Comparison of ENCODE assay signal across 8 mouse cellular contexts in genomic region chr2:28532938-28533771, GRCm38 (mm10). TPM values are rescaled to one million over a fixed set of nuclear protein-coding genes. Genes with fewer than 3 reads are reported as not detected.
DNase-seq lines count a peak whose midpoint lies in the region; ATAC-seq lines count a peak whose summit lies in the region.

No protein-coding gene starts in this region.

- peak overlapping the region; percentile 84 for H3K4me2 ChIP-seq in hindbrain, embryonic 14.5 days (replicated peaks)

- H3K36me3 ChIP-seq in hindbrain, embryonic 14.5 days (replicated peaks; ENCODE audit: control insufficient read depth, insufficient read depth), result no peaks in the 10 kb centered on the region

- peak; percentile 91 for DNase-seq in R1 (ENCODE audit: low read depth, low spot score)
- DNase-seq in cerebellum, postnatal 14 days, result peak; percentile 87 to 88
- peak; percentile 58 to 79 for DNase-seq in frontal cortex, postnatal 25 days (ENCODE audit: low spot score in 2 of 2)
- DNase-seq in hindbrain, embryonic 14.5 days (ENCODE audit: low spot score), result peak; percentile 82
- DNase-seq in left cerebral cortex, adult 11 months (ENCODE audit: low spot score), result peak; percentile 88
- peak; percentile 93 to 94 for DNase-seq in lung, postnatal 4 days
- DNase-seq in right cerebral cortex, adult 2 months (ENCODE audit: low spot score in 2 of 2), result peak; percentile 87 to 90
- DNase-seq in urinary bladder, postnatal 14 days (ENCODE audit: low spot score), result peak; percentile 92

- H3K9me3 ChIP-seq in hindbrain, embryonic 14.5 days (ENCODE audit: control insufficient read depth, low read length), result no peaks in the 10 kb centered on the region

- H3K27me3 ChIP-seq in hindbrain, embryonic 14.5 days (ENCODE audit: control insufficient read depth, insufficient read depth, low read length), result no peaks in the 10 kb centered on the region

- WGBS in hindbrain, embryonic 14.5 days, result 3% methylated on average over 49 of the region's 49 CpGs

- peaks cover 85% of the 10 kb centered on the region for H3K4me1 ChIP-seq in hindbrain, embryonic 14.5 days (replicated peaks; ENCODE audit: control insufficient read depth, insufficient read depth, low read length)

- peak; percentile 91 for ATAC-seq in hindbrain, embryonic 14.5 days (ENCODE audit: low FRiP score)

- H3K4me3 ChIP-seq in hindbrain, embryonic 14.5 days (replicated peaks; ENCODE audit: low read length), result peak overlapping the region; percentile 50

- H3K9ac ChIP-seq in hindbrain, embryonic 14.5 days, result peak overlapping the region; percentile 78

- H3K27ac ChIP-seq in hindbrain, embryonic 14.5 days, result peak overlapping the region; percentile 88

RNA-seq across cellular contexts. Expression of gene Ralgds, which starts 20.2 kb away (rescaled TPM):
- 92.9 and 95.5 TPM in 2 replicates for polyA plus RNA-seq in hindbrain, embryonic 14.5 days (2014; fragmentation: Nextera tagmentation; extraction: Ambion mirVana)

RNA-seq across cellular contexts. Expression of gene Gm10134, which starts 27.3 kb away (rescaled TPM):
- 0.90 and 2.9 TPM in 2 replicates for polyA plus RNA-seq in hindbrain, embryonic 14.5 days (2014; fragmentation: Nextera tagmentation; extraction: Ambion mirVana)

RNA-seq across cellular contexts. Expression of gene Cel, which starts 30.0 kb away (rescaled TPM):
- polyA plus RNA-seq in hindbrain, embryonic 14.5 days (2014; fragmentation: Nextera tagmentation; extraction: Ambion mirVana), result not detected in 2 replicates

RNA-seq across cellular contexts. Expression of gene Gbgt1, which starts 36.5 kb away (rescaled TPM):
- 1.3 and 1.7 TPM in 2 replicates for polyA plus RNA-seq in hindbrain, embryonic 14.5 days (2014; fragmentation: Nextera tagmentation; extraction: Ambion mirVana)

RNA-seq across cellular contexts. Expression of gene Gtf3c5, which starts 50.4 kb away (rescaled TPM):
- 28.6 and 29.3 TPM in 2 replicates for polyA plus RNA-seq in hindbrain, embryonic 14.5 days (2014; fragmentation: Nextera tagmentation; extraction: Ambion mirVana)

Comparison
In these comparisons a context has a peak if more than half of its experiments do, and no peak if none do; other contexts are left out.
1. Peak in every context shown above with its lines: DNase-seq, ATAC-seq, H3K4me3 ChIP-seq and H3K27ac ChIP-seq.